Mouse (Mus musculus): ENCODE data around the gene Spta1.

The Spta1 gene

GRCm38 (mm10) chr1:174269162-174269561 lies 96.6 kb downstream of the Spta1 start:
- no peak for DNase-seq

DNA sequence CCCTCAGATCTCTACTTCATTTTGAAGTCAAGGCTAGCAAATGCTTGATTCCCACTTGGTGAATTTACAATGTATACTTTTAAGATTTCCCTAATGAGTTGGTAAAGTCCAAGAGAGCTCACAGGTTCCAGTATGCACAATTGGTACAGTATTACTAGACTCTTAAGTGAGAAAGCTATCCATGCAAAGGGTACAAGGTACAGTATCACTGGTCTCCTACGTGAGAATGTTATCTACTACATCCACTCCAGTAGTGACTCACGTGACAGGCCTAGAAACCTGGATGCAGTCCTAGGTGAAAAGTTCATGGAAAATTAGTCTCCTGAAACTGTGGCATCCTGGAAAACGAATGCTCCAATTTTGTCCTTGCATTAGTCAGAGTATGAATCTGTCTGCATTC lies 98.1 kb downstream of the Spta1 start:
- DNase-seq: no peak

Data from kidney, adult 11 months (tissue).